Mouse (Mus musculus) midbrain, postnatal 0 days (tissue): Measurements from ENCODE around the gene Angpt4. TPM values are rescaled to one million over a fixed set of nuclear protein-coding genes. Genes with fewer than 3 reads are reported as not detected.
A peak's percentile ranks its signal among the peaks of the same experiment; 100 is the strongest.

Experiments
- ATAC-seq: fragments of 200-750 bp; cut with Nextera tagmentation; 2 replicates; pipeline ENCODE4 v1.8.0; 2017; ENCODE audit warnings: moderate number of reproducible peaks, mild to moderate bottlenecking, moderate TSS enrichment, moderate library complexity; ENCODE audit not compliant: low FRiP score
- DNase-seq: peaks from one replicate; pipeline ENCODE4 v3.0.0-alpha.2; 2015; ENCODE audit warnings: low spot score
- H3K27ac ChIP-seq: fragments of 300-500 bp; sonication (generic); 2 replicates; pipeline ENCODE4 v1.5.1; 2014; ENCODE audit warnings: low read depth, mild to moderate bottlenecking, low read length, mixed read lengths
- H3K27me3 ChIP-seq: fragments of 300-500 bp; sonication (generic); 2 replicates; pipeline ENCODE4 v1.6.1; 2014; ENCODE audit warnings: low read length, control low read depth, mixed read lengths; ENCODE audit not compliant: insufficient read depth
- H3K36me3 ChIP-seq: fragments of 300-500 bp; sonication (generic); 2 replicates; pipeline ENCODE4 v1.6.1; 2014; ENCODE audit warnings: low read length, control low read depth, mixed read lengths; ENCODE audit not compliant: insufficient read depth
- H3K4me1 ChIP-seq: fragments of 300-500 bp; sonication (generic); 2 replicates; pipeline ENCODE4 v1.6.1; 2014; ENCODE audit warnings: mild to moderate bottlenecking, control low read depth, antibody characterized with exemption, low read length, mixed read lengths; ENCODE audit not compliant: insufficient read depth
- H3K4me2 ChIP-seq: fragments of 300-500 bp; sonication (generic); 2 replicates; pipeline ENCODE4 v1.6.1; 2014; ENCODE audit warnings: low read depth, mild to moderate bottlenecking, low read length, mixed read lengths; ENCODE audit not compliant: poor library complexity, severe bottlenecking
- H3K4me3 ChIP-seq: fragments of 300-500 bp; sonication (generic); 2 replicates; pipeline ENCODE4 v1.5.1; 2014; ENCODE audit warnings: low read depth, mild to moderate bottlenecking, low read length, moderate library complexity
- H3K9ac ChIP-seq: fragments of 300-500 bp; sonication (generic); replicated peaks from 2 replicates; pipeline ENCODE4 v1.6.1; 2014; ENCODE audit warnings: mild to moderate bottlenecking, low read length, moderate library complexity, mixed read lengths; ENCODE audit not compliant: poor library complexity, severe bottlenecking
- H3K9me3 ChIP-seq: fragments of 300-500 bp; sonication (generic); 2 replicates; pipeline ENCODE4 v1.6.1; 2016; ENCODE audit warnings: low read length, control low read depth
- CTCF ChIP-seq: IDR thresholded peaks from 2 replicates; pipeline ENCODE4 v1.5.1; 2016; ENCODE audit warnings: antibody characterized with exemption, mild to moderate bottlenecking
- WGBS: fragments of 180-500 bp; shearing (Covaris S2); extraction: QIAGEN DNeasy Blood & Tissue Kit; methylation state at CpG from one replicate; pipeline ENCODE4 v1.1.7; 2014; 5-methylcytosine and 5-hydroxymethylcytosine counted together
- polyA plus RNA-seq: library from polyadenylated mRNA; unstranded; fragments of >200 nt; fragmentation: Nextera tagmentation; extraction: Ambion mirVana; gene quantifications from 2 replicates; pipeline ENCODE4 v1.2.1, GENCODE M21; 2015
- total RNA-seq: library from RNA; depleted of rRNA; stranded (reverse); fragments of >200 nt; gene quantifications from 2 replicates; pipeline ENCODE4 v1.2.3, GENCODE M21; 2014; rRNA removed

Angpt4 gene
- 0.24 and 0.38 TPM in 2 replicates for total RNA-seq
- 0.09 and 0.25 TPM in 2 replicates for polyA plus RNA-seq

DNA sequence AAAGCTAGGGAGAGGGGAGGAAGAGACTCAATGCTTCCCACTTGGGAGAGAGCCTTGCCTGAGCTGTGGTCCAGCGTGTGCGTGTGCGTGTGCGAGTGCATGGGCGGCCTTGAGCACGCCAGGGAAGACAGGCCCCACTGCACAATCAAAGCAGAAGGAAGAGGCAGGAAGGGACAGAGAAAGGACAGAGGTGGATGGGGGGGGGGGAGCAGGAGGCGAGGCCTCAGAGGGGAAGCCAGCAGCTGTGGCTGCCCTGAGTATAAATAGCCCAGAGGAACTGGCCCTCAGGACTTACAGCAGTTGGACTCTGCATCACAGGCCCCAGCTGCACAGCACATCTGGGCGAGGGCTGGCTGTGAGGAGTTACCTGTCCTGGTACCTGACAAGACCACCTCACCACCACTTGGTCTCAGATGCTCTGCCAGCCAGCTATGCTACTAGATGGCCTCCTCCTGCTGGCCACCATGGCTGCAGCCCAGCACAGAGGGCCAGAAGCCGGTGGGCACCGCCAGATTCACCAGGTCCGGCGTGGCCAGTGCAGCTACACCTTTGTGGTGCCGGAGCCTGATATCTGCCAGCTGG is at the start of gene Angpt4:
Gene Angpt4, plus strand, starts transcription at position 292 of the 582 bp plus-strand sequence.
- no peak for DNase-seq
- 72% methylated on average over 11 of the region's 13 CpGs for WGBS
- no peaks in the 10 kb centered on the region for H3K36me3 ChIP-seq

DNA sequence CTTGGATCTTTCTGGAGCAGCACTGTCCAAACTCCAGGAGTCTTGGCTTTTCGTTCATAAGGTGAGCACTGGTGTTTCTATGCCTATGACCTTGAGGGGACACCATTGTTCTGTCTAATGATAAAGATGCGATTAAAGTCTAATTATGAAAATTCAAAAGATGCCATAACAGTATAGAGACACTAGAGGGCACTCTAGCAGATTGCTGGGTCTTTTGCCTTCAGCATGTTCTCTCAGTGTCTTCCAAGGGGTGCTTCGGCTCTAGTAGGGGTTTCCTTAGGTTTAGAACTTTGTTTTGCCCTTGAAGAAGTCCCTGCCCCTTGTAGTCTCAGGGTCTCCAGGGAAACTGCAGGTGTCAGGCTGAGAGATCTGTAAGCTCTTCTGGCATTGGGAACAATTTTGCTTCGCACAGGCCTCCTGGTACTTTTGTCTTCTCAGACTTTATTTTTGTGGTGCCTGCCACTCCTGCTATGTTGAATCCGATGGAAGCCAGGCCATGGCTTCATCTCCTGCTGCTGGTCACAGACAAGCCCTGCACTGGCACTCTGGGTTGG is 48.7 kb upstream of the Angpt4 start:
- Histone ChIP-seq H3K4me3 (no peak overlapping the region), H3K4me2 (no peak overlapping the region), H3K4me1 (no peaks in the 10 kb centered on the region; the same call in 1 of the 2 replicates), H3K27ac (no peak overlapping the region), H3K9ac (no peak overlapping the region), H3K36me3 (no peaks in the 10 kb centered on the region), H3K27me3 (no peaks in the 10 kb centered on the region), H3K9me3 (no peaks in the 10 kb centered on the region)
- TF ChIP-seq CTCF: peak; percentile 81
- peak; percentile 56 for DNase-seq
- WGBS: 36% methylated on average over 5 of the region's 5 CpGs
- ATAC-seq: no peak

More for the DNA sequence above, at the start of gene Angpt4:
- H3K27me3 ChIP-seq: no peaks in the 10 kb centered on the region
- no peak for ATAC-seq
- 0 out of 2 replicates have a peak within 1 kb of the TSS, but pooled peaks have one; percentile 6 for H3K27ac ChIP-seq
- H3K9ac ChIP-seq: no peak within 1 kb of the TSS
- no peak for TF ChIP-seq CTCF
- H3K4me1 ChIP-seq: no peaks in the 10 kb centered on the region
- H3K4me3 ChIP-seq: no peak within 1 kb of the TSS
- H3K4me2 ChIP-seq: no peak within 1 kb of the TSS
- H3K9me3 ChIP-seq: no peaks in the 10 kb centered on the region

DNA sequence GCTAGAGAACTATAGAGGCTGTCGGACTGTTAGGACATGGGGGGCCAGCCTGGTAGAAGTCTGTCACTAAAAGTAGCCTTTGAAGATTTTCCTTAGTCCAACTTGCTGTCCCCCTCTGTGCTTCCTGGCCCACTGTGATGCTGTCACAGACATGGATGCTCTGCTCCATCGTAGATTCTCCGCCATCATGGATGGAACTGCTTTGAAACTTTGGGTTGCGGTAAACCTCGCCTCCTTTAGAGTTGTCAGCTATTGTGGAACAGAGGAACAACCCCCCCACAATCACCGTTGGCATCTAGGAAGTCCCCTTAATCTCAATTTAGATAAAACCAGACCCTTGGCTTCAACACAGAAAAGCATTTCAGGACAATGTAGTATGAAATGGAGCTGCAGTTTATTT is 46.1 kb upstream of the Angpt4 start:
- no peak for TF ChIP-seq CTCF
- DNase-seq: no peak
- 89% methylated on average over 6 of the region's 6 CpGs for WGBS
- Histone ChIP-seq H3K9me3 (no peaks in the 10 kb centered on the region), H3K36me3 (no peaks in the 10 kb centered on the region), H3K4me2 (no peak overlapping the region), H3K4me1 (no peaks in the 10 kb centered on the region; the same call in 1 of the 2 replicates), H3K27ac (no peak overlapping the region), H3K4me3 (no peak overlapping the region), H3K9ac (no peak overlapping the region), H3K27me3 (no peaks in the 10 kb centered on the region)
- ATAC-seq: no peak

DNA sequence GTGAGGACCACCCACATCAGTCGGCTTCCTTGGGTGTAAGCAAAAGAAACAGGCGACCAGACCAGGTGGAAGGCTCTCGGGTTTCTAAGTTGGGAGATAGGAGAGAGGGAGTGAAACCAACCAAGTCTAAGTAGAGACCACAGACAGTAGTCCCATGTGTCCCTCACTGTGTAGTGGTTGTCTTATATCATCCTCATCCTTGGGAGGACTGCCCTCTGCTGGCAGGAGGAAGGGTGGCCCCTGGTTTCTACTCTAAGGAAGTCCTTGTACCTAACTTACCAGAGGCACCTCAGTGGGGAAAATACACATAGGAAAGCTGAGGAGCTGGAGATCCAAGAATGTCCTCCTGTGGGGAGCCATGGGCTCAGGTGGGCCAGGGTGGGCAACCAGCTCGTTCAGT is 44.5 kb upstream of the Angpt4 start:
- H3K4me2 ChIP-seq: no peak overlapping the region
- H3K27me3 ChIP-seq: no peaks in the 10 kb centered on the region
- H3K9ac ChIP-seq: no peak overlapping the region
- no peaks in the 10 kb centered on the region for H3K36me3 ChIP-seq
- 46% methylated on average over 4 of the region's 4 CpGs for whole genome bisulfite sequencing
- peak; percentile 68 for TF ChIP-seq CTCF
- H3K27ac ChIP-seq: no peak overlapping the region
- DNase-seq (peak; percentile 50), ATAC-seq (no peak)
- H3K9me3 ChIP-seq: no peaks in the 10 kb centered on the region
- H3K4me3 ChIP-seq: no peak overlapping the region
- H3K4me1 ChIP-seq: no peaks in the 10 kb centered on the region; the same call in 1 of the 2 replicates

DNA sequence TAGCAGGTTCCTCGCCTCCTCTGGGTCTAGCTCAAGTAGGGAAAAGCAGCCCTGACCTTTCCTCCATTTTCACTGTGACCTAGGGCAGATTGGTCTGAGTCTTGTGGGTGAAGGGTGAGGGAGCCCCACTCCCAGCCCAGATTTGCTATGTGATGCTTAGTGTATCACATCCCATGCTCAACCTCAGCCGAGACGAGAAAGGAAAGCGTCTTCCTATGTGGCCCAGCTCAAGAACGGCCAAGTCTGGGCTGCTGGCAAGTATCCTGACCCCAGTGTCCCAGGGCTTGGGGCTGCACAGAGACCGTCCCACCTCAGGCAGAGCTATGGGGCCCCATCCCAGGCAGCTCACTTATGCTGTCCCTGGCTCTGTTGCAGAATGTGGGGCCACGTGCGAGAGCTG is 42.8 kb upstream of the Angpt4 start:
- Histone ChIP-seq H3K4me2 (no peak overlapping the region), H3K9me3 (no peaks in the 10 kb centered on the region), H3K27me3 (no peaks in the 10 kb centered on the region), H3K27ac (no peak overlapping the region), H3K4me1 (no peaks in the 10 kb centered on the region), H3K9ac (no peak overlapping the region), H3K36me3 (no peaks in the 10 kb centered on the region), H3K4me3 (no peak overlapping the region)
- DNase-seq: no peak
- WGBS: 87% methylated on average over 8 of the region's 8 CpGs
- no peak for TF ChIP-seq CTCF
- no peak for ATAC-seq

DNA sequence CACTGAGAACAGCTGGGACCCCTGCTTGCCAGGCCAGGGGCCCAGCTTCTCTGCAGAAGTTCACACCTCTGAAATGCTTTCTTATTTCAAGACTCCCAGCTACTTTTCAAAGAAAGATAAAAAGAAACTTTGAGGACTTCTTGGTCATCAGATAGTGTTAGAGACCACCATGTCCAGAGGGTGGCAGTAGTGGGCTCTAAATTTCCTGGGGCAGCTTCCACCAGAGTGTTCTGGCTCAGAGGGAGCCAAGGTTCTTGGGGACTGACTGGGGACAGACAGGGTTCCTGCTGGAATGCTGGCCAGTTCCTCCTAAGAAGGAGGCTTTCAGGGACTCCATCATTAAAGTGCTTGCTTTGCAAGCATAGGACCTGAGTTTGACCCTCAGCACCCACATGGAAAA is 36.5 kb upstream of the Angpt4 start:
- H3K4me1 ChIP-seq: no peaks in the 10 kb centered on the region
- no peaks in the 10 kb centered on the region for H3K36me3 ChIP-seq
- no peak overlapping the region for H3K4me2 ChIP-seq
- ATAC-seq (no peak), DNase-seq (peak; percentile 26)
- peak; percentile 54 for TF ChIP-seq CTCF
- H3K27me3 ChIP-seq: no peaks in the 10 kb centered on the region
- no peaks in the 10 kb centered on the region for H3K9me3 ChIP-seq
- no peak overlapping the region for H3K4me3 ChIP-seq
- no peak overlapping the region for H3K9ac ChIP-seq
- no peak overlapping the region for H3K27ac ChIP-seq
